Mouse (Mus musculus) cerebellum, postnatal 25 days (tissue): ENCODE measurements around the gene Rbfox3.

Source experiments
- DNase-seq, 2 experiments: peaks; one replicate each; pipeline ENCODE4 v3.0.0; 2021; ENCODE audit warnings: mixed read lengths in 2 of 2

The Rbfox3 gene

GRCm38 (mm10) chr11:118546269-118546668 is 365.1 kb downstream of the Rbfox3 start:
- DNase-seq = peak; percentile 57 to 64

DNA sequence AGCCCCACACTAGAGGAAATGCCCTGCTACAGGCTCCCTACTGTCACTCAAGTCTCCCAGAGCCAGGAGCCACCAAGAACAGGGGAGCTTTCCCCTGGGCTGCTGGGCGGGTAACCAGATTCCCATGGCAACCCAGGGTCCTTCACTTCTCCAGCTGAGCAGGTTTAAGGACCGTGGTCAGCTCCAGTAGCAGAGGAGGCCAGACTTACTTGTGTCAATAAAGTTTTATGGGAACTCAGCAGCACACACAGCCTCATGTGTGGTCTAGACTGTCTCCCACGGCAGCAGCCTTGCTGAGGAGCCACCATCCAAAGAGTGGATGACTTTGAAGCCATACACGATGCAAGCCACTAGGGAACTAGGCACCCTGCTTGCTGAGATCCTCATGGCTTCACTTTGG is 365.7 kb downstream of the Rbfox3 start:
- no peak for DNase-seq

GRCm38 (mm10) chr11:118544564-118544963 is 366.8 kb downstream of the Rbfox3 start:
- peak; percentile 72 to 86 for DNase-seq

DNA sequence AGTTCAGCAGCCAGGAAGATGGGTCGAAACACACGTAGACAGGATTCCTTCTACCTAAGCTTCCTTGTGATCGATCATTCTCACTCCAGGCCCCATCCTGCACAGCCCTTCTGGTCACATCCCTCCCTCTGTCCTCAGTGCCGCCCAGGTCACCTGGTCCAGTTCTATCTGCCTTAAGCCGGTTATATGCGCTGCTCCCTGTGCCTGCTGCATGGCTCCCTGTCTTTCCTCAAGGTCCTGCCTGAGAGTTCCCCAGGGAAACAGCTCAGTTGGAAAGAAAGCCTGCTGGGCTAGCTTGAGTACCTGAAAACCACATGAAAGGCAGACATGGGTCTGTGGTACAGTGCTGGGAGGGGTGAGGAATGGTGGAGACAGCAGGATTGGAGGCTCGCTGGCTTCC is 368.5 kb downstream of the Rbfox3 start:
- no peak for DNase-seq

DNA sequence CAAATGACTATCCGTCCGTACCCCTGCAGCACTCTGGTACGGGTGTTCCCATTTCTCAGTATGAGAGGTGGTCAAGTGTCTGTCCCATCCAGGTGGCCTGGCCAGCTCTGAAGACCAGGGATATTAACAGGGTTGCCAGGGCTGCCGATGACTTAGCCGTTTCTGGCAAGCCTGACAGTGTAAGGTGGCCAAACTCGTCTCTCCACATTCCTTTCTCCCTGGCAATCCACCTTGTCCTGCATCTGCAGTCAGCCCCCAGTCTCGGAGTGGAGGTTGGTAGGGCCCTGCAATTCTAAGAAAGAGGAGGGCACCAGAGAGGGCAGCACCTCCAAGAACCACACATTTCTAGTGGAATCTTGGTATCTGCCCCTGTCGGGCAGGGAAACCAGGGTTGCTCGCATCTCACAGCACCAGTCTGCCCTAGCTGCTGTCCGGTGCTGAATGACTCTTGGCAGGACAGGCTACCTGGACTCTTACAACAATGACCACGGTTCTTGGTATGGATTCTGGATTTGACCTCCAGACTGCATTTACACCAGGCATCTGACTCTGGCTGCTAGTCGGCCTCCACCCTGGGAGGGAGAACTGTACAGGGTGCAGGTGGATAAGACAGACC is 370.9 kb downstream of the Rbfox3 start:
- no peak for DNase-seq

DNA sequence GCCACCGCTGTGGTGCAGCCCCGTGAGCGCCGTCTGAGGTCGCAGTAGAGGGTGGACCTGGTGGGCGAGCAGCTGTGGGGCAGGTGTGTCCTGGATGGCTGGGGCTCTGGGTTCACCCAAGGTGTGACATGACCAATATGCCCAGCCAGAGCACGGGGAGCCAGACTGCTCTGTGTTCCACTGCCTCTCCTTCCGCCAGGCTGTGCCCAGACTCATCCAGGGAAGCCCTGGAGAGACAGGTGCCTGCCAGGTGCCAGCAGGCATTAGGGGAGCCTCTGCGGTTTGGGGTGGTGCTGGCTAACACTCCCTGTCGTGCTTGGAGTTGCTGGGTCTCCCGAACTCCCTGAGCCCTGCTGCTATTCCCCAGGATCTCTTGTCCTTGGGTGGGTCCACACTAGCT is 373.4 kb downstream of the Rbfox3 start:
- DNase-seq = peak in 1 of 2 experiments; percentile 58

GRCm38 (mm10) chr11:118534382-118535092 is 376.9 kb downstream of the Rbfox3 start:
- DNase-seq = peak in 1 of 2 experiments; percentile 69

GRCm38 (mm10) chr11:118530313-118530712 is 381.1 kb downstream of the Rbfox3 start:
- DNase-seq = no peak

DNA sequence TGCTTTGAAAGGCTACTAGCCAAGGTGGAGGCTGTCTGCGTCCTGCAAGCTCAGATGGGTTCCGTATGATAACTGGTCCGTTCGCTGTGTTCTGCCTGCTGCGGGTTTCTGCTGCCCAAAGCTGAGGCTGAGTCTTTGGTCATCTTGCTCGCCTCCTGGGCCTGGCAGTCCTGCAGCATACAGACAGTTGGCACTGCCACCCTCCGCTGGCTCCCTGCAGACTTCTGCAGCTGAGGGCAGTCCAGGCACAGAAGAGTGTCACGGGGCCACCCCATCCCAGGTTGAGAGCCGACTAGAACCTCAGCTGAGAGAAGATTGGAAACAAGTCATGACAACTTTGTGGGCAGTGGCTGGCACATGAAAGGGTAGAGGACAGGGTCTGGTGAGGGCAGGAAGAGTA is 382.6 kb downstream of the Rbfox3 start:
- DNase-seq = peak; percentile 69 to 77

DNA sequence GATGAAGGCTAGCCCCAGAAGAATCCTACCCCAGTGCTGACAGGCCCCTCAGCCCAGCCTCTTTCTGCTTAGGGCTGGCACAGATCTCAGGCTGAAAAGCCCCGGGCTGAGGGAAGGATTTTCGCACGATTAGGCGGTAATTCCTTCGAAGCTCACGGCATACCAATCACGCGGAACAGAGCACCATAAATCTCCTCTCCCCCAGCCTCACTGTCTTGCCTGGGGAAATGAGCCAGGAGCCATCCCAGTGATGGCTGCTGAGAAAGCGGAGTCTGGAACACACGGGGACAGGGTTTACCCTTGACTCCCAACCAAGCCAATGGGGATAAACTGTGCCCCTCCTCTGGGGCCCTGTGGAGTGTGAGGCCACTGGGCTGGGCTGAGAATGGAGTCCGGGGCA is 386.3 kb downstream of the Rbfox3 start:
- DNase-seq = no peak

DNA sequence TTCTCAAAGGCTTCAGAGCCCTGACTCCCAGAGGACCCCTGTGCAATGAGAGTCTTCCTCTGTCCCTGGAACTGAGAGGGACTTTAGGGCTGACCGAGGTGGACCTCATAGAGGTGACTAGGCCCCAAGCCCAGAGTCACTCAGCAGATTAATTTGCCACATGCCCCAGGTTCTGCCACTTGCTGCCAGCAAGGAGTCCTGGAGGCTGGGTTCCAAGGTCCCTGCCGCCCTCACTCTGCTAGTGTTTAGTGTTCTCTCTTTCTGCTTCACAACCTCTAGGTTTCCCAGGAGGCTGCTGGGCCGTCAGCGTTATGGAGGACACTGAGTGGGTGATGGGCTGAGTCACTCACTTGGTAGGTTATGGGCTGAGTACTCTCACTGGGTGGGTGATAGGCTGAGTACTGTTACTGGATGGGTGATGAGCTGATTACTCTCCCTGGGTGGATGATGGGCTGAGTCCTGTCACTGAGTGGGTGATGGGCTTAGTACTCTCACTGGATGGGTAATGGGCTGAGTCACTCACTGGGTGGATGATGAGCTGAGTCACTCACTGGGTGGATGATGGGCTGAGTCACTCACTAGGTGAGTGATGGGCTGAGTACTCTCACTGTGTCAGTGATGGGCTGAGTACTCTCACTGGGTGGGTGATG is 387.8 kb downstream of the Rbfox3 start:
- peak; percentile 71 to 74 for DNase-seq

- peak in 1 of 2 experiments; percentile 68 for DNase-seq
Measured at GRCm38 (mm10) chr11:118520932-118521331, 390.5 kb downstream of the Rbfox3 start.

DNA sequence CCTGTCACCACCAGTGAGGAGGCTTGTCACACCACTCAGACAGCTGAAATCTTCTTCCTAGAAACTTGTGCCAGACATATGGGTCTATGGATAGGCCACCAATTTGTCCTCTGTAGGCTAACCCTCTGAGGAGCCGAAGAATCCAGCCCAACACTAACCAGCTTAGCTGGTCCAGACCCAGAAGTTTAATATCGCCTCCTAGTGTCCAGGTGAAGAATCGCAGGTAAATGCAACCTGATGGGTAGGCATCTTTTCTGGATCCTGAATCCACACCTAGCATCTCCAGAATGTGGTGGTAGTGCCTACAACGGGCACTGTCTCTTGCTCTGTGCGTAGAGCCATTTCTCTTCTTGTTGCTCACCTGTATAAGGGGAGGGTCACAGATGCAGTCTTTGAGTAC is 391.1 kb downstream of the Rbfox3 start:
- no peak for DNase-seq

- DNase-seq = no peak
Measured at GRCm38 (mm10) chr11:118518743-118519142, 392.7 kb downstream of the Rbfox3 start.

DNA sequence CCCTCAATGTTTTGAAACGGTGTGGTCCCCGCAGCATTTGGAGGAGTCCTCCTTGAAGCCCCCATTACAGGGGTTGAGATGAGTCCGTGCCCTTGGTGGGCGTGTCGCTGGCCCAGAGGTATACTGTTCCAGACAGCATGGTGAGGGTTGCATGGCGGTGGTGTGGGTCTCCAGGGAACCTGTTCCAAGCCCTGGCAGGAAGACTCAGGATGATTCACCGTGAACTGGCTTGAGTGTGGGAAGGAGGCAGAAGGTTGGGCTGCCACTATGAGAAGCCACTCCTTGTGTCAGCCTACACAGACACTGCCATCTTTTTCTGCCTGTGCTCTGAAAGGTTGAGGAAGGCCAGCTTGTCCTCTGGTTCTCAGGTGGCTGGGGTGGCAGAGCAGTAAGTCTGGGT is 393.5 kb downstream of the Rbfox3 start:
- no peak for DNase-seq

DNA sequence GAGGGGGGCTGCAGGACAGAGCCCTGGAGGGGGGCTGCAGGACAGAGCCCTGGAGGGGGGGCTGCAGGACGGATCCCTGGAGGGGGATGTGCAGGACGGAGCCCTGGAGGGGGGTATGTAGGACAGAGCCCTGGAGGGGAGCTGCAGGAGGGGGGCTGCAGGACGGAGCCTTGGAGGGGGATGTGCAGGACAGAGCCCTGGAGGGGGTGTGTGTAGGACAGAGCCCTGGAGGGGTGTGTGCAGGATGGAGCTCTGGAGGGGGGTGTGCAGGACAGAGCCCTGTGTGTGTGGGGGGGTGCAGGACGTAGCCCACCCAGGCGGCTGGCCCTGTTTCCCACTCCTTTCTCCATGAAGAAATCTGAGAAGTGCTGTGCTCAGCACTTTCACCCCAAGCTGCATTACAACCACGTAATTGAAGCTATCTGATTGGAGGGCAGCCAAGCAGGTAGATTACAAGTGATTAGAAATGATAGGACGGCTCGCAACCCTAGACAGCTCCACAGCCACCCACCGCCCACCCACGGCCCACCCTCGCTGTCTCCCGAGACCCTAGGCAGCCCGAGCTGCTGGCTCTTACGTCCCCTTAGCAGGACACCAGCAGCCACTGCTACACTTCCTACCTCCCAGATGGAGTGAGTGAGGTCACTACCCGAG is 399.0 kb downstream of the Rbfox3 start:
- no peak for DNase-seq

DNA sequence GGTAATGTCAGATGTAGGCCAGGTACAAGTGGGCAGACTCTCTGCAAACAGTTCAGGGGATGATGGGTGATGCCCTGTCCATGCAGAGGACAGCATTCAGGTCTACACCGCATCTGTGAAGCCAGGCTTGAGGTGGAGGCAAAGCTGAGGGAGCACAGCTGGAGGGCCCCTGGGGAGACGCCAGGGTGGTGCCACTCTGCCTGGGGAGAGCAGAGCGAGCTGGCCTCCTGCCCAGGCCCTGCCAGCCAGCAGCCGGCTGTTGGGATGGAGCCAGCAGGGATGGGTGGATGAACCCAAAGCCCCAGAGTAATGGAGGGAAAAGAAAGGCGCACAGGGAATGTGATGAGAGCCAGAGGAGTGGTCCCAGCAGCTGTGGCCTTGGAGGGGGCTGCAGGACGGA is 399.5 kb downstream of the Rbfox3 start:
- peak in 1 of 2 experiments; percentile 78 for DNase-seq

DNA sequence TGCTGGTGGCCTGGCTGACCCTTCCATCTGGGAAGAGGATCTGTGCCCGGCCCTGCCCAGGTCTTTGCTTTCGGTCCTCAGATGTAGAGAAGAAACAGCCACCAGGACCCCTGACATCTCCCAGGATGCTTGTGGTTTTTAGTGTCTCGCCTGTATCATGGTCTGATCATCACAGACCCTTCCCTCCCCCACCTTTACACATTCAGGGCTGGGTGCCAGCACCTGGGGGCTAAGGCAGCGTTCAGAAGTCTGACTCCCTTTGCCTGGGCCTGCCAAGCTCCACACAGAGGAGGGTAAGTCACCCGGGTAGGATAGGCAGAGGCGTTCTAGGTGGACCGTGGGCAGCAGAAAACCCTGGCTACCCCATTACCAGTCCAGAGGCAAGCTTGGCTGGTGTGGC is 403.1 kb downstream of the Rbfox3 start:
- no peak for DNase-seq

GRCm38 (mm10) chr11:118507904-118508303 is 403.5 kb downstream of the Rbfox3 start:
- peak; percentile 91 to 92 for DNase-seq

DNA sequence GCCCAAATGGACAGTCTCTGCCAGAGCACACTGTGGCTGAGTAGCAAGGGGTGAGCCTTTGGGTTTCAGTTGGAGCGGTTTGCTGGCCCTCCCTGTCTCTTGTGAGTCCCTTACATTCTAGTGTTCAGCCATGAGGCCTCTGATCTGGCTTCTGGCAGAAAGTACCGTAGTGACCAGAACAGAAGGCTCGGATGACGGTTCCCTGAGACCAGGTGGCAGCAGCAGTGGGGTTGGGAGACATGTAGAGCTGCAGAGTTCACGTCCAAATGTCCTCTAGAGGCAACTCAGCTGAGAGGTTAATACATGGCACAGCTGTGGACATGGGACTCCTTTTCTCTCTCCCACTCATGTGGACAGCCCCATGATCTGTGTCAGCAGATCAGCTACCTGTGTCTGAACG is 404.3 kb downstream of the Rbfox3 start:
- peak; percentile 63 to 73 for DNase-seq

DNA sequence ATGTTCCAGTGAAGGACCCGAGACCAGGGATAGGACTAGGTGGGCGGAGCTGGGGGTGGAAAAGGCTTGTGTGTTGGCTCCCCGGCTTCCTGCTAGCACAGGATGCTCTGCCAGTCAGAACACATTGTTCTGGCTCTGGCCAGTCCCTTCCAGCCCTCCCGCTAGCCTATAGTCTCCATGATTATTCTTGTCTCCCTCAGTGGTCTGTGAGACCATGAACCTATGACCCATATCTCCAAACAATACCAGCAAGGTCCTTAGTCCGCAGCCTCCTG is 407.3 kb downstream of the Rbfox3 start:
- DNase-seq = no peak

- DNase-seq = no peak
Measured at GRCm38 (mm10) chr11:118503418-118504179, 407.8 kb downstream of the Rbfox3 start.

GRCm38 (mm10) chr11:118502990-118503389 is 408.4 kb downstream of the Rbfox3 start:
- no peak for DNase-seq
